Mouse (Mus musculus): ENCODE measurements at regions not wholly inside any gene's neighbourhood (a gene's known extent, or its start where the extent isn't known, plus 50 kb on each side); places are given as distances from the start of the nearest gene placed in this dataset.
A peak's percentile ranks its signal among the peaks of the same experiment; 100 is the strongest.

DNA sequence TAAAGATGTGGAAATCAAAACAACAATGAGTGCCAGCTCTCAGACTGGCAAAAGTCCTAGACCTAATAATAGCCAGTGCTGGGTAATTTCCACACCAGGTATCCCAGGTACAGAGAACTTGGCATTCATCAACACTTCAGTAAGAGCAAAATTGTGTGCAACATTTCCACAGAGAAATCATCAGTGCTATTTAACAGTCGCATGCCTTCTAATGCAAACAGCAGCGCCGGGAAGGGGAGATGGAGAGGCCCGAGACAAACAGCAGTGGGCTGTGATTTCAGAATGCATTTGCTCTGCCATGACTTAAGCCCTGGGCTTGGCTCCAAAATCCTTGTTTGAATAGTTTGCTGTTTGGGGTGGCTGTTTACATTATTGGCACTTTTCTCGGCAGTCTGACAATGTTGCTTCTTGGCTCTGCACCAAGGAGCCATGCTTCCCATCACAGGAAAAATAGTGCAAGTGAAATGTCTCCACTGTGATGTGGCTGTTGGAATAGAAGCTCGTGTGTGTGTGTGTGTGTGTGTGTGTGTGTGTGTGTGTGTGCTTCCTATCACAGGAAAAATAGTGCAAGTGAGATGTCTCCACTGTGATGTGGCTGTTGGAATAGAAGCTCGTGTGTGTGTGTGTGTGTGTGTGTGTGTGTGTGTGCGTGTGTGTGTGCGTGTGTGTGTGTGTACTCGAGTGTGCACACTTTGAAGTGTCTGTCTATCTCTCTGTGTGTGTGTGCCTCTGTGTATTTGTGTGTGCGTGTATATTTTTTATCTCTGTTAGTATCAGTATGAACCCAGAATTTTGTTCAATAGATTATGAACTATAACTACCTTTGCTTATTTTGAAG is 190.1 kb upstream of the Cdyl start:
- DNase-seq (ENCODE audit: low spot score), result no peak

DNA sequence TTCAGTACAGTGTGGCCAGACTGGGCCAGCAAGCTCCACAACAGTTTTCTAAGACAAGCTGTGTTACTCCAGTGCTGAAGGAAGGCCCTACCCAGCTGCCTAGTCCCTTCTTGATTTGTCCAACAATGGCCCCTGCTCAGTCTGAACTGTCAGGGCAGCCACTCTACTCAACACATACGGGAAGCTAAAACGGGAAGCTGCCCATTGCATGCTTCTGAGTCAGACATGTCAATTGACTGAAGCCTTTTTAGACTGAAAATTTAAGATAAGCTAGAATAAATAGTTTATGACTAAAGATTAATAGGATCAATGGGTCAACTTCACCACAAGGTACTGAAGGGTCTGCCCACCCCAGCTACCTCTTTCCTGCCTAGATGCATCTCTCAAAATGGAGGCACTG is 181.4 kb upstream of the Cdyl start:
- DNase-seq (ENCODE audit: low spot score), result no peak

DNA sequence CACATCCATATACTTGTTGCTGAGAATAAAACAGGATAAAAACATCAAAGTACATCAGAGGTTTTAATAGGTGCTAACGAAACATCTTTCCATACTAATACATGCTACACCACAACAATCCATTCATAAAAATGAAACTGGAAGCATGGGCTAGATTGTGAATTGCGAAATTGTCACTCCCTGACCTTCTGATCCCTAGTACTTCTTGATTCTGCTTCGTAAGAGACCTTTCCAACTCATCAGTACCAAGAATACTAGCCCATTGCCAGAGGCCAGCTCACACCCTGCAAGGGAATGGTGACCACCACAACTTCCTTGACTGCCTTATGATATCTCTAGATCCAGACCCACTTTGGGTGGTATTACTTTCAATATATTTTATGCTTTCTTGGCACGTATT is 177.3 kb upstream of the Cdyl start:
- DNase-seq (ENCODE audit: low spot score), result no peak

DNA sequence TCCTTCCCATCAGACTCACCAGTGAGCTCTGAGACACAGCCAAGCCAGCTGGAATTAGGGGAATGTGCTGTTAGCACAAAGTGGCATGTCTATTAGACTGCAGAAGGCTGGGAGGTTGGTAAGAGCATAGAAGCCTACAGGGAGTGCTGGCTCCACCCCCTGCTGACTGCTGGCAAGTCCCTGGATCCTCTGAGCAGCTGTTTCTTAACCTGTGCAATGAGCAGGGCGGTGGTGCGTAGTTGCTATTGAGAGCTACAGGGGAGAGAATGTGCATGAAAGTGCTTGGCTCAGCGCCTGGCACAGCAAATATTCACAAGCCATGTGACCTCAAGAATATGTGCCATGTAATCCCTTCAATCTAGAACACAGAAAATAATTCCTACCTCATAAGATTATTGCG is 173.5 kb upstream of the Cdyl start:
- no peak for DNase-seq (ENCODE audit: low spot score)

DNA sequence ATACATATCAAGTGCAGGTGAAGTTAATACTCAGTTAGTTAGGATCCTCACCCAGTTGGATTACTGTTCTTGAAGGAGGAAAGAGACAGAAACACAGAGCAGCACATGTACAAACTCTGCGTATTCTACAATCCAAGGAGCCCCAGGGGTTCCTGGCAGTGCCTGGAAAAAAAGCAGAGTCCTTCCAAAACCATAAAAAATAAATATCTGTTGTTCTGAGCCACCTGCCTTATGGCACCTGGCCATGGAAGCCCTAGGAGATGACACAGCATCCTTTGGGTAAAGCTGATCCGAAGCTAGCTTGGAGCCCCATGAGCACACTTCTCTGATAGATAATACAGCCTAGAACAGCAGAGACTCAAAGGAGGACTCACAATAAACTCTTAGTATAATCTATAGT is 159.9 kb upstream of the Cdyl start:
- no peak for DNase-seq (ENCODE audit: low spot score)

DNA sequence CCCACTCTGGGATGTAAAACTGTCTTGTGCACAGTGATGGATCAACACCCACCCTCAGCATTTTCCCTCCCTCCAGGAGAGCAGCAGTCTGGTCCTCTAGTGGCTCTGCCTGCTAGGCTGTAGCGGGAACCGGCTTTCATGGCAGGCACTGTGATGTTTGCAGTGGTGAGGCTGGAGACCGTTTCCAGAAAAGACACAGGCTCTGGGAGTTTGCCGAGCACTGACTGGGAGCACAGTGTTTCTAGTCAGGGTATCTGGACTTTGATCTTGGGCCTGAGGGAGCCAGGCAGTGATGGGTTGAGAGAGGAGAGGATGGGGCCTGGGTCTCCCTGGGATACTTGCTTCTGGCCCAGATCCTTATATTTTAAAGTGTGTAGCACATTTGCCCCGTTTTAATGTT is 158.7 kb upstream of the Cdyl start:
- no peak for DNase-seq (ENCODE audit: low spot score)

DNA sequence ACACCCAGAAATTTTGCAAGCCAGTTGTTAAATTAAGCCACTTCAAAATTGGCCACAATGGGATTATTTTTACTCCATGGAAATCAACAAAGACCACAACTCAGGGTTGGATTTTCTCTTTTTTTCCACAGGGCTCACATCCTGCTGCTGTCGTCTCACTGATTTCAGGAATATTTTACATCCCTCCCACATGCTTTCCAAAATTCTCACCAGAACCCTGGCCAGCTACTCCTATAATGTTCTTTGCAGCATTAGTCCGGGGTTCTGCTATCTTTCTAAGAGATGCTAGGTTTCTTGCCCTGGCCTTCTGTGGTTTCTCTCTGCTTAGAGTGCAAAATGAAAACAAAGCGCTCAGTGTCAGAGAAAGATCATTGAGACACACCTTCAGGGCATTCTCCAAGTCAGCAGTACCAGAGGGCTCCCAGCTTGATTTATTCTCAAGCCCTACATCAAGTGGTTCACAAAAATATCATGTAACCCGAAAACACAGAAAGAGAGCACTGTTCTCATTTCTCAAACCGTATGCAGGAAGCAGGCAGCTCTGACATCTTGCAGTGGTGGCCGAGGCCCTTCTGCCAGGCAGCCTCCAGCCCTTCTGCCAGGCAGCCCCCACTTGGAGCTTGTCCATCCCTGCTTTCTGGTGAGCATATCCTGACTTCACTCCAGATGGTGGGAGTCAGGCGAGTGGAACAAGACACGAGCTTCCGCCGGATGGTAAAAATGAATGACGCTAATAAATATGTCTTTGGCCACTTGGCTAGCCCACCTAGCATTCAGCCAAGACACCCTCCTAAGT is 158.1 kb upstream of the Cdyl start:
- no peak for DNase-seq (ENCODE audit: low spot score)

DNA sequence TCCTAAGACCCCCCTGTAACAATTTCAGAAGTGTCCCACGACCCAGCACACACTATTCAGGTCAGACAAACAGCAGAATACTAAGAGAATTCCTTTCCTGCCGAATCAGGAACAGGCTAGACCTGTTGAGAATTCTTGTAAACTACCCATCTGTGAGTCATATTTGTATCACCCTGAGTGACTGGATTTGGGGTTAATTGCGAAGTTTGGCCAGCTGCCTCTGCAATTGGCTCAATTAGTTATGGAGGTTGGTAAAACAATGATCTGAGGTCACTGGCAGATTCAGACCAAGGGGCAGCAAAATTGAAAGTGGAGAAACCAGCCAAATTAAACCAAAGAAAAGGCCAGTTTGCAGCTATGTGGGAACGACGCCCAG is 157.5 kb upstream of the Cdyl start:
- peak; percentile 9 for DNase-seq (ENCODE audit: low spot score)

DNA sequence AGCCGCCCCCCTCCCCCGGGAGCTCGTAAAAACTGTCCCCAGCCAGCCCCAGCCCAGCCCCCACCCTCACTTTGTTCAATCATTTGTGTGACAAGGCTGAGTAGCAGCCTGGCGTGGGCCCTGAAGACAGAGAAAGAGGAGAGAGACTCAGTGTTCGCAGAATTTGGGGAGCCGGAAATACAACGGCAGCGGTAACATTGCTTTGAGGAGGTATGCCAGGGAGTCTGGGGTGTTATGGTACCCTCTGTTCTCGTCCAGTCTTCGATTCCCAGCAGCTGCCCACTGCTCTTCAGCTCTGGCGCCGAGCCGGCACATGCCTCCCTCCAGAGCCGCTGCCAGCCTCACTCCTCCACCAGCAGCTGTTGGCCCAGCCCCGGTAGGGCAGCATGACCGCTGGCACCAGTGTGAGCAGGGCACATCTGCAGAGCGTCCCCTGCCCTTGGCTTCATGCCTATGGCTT is 156.2 kb upstream of the Cdyl start:
- DNase-seq (ENCODE audit: low spot score), result peak; percentile 43

DNA sequence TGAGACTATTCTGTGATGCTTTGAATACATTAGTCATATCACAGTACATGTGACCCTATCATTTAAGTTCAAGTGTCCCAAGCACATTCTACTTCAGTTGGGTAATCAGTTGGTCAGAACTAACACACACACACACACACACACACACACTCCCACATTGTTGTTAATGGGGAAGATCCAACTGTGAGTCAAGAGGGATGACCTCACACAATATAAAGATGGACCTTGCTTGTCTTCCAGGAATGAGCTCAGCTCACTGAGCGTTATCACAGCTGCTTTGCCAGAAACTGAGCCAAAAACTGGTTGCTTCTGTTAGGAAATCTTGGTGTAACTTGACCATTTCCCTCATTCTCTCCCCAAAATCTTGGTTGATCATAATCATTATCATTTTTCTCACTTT is 152.4 kb upstream of the Cdyl start:
- DNase-seq (ENCODE audit: low spot score), result peak; percentile 32

DNA sequence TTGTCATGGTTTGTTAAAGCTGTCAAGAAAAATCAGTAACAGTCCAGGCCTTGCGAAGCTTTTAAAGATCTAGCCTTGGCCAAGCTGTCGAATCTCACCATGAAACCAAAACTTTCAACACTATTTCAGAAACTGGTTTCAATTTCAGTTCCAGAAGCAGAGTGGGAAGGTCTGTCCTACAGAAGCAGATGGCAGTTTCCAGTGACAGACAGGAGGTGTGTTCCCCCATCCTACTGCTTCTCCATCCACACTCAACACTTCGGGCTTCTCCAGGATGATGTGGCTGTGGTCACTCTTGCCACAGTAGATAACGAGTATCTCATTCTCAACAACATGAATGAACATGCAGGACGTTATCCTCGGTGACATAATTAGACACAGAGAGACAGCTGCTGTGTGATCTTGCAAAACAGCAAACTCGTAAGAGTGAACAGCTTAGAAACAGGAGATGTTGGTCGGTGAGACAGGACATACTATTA is 147.6 kb upstream of the Cdyl start:
- no peak for DNase-seq (ENCODE audit: low spot score)

DNA sequence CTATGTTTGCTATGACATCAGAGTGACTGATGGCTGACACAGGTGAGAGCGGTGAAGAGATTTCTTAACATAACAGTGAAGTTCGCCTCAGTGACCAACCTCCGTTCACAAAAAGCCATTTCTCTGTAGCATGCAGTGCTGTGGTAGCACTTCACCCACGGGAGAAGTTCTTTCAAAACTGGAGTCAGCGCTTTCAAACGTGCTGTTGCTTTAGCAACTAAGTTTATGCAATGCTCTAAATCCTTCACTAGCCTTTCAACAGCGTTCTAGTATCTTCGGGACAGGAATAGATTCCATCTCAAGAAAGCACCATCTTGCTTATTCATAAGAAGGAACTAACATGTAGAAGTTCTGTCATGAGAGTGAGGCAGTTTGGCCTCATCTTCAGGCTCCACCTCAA is 146.5 kb upstream of the Cdyl start:
- no peak for DNase-seq (ENCODE audit: low spot score)

DNA sequence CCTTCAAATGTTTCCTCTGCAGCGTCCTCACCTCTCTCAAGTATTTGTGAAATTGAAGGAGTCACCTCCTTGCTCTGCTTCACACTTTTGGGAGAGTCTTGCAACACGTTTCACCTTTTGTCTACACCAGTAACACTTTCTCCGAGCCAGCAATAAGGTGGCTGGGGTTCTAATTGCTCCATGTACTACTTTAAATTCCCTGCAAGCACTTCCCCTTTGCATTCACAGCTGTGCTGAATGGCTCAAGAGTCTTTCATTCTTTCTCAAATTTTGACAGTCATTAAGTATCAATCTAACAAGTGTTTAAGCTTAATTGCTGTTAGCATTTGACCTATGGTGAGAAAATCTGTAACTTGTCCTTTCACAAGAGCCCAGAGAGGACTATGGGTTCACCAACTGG is 144.3 kb upstream of the Cdyl start:
- DNase-seq (ENCODE audit: low spot score), result no peak

DNA sequence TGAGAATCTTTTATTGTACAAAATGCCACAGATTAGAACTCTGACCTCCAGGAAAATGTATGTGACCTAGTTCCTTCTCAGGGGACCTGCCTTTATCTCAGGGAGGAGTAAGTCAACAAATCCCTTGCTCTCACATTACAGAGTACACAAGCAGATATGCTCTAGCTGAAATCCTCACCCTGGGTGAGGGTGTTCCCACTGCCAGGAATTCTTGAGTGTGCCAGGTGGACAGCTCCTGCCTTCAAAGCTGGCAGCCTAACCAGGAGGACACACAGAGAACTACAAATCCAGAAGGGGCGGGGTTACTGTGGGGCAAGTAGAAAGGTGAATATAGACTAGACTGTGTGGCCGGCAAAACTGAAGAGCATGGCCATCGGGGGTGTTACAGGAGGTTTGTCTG is 141.9 kb upstream of the Cdyl start:
- no peak for DNase-seq (ENCODE audit: low spot score)

DNA sequence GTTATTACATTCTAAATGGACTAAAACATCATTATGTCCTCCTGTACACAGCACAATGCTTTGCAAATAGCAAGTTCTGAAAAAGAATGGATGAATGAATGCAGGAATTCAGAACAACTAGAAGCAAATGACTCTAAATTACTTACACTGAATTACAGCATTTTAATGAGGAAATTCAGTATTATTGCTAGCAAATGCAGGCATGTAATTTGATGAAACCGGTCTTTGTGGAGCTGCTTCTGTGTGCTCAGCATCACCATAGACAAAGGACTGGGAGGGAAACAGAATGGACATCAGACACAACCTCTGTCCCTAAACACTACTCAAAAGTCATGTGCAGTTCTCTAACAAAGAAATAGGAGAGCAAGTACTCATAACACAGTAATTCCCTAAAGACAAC is 137.4 kb upstream of the Cdyl start:
- DNase-seq (ENCODE audit: low spot score), result no peak

DNA sequence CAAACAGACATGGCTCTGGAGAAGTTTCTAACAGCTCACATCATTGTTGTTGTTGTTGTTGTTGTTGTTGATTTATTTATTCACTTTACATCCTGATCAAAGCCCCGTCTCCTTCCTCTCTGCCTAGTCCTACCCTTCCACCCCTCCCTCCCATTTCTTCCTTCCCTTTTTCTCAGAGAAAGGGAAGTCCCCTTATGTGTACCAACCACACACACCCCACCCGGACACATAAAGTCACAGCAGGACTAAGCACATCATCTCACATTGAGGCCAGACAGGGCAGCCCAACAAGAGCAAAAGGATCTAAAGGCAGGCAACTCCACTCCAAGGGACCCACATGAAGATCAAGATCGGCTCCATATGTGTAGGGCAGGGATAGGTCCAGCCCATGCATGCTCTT is 130.1 kb upstream of the Cdyl start:
- no peak for DNase-seq (ENCODE audit: low spot score)

DNA sequence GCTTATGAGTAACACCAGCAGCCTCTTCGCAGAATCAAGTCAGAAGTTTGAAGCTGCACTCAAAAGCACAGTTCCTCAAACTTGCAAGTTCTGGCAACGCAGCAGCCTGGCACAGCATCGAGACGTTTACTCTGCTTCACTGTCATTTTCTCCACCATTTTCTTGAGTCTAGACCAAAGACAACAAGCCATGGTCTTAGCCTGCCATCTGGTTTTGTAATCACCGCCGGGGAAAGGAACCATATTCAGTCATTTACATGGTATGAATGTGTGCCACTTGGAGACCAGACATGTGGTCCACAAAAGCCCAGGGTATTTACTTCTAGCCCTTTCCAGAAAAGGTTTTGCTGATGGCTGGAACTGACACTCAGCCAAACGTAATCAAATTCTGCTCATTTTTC is 122.5 kb upstream of the Cdyl start:
- DNase-seq (ENCODE audit: low spot score), result no peak

DNA sequence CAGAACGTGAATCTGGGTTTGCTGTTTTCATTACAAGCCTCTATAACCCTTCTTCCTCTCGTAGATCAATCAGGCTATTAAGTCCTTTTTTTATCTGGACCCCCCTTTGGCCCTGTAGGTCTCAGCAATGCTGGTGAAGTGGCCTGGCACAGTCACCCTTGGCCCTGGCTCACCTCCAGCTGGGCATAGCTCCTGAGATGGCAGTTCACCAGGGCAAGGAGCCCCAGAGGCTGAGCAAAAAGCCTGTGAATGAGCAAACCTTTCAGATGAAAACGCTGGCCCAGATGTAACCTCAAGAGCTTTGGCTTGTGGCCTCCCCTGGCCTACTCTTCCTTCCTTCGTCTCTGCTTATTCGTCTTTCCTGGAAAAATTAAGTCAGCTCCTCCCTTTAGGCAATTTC is 121.7 kb upstream of the Cdyl start:
- no peak for DNase-seq (ENCODE audit: low spot score)

DNA sequence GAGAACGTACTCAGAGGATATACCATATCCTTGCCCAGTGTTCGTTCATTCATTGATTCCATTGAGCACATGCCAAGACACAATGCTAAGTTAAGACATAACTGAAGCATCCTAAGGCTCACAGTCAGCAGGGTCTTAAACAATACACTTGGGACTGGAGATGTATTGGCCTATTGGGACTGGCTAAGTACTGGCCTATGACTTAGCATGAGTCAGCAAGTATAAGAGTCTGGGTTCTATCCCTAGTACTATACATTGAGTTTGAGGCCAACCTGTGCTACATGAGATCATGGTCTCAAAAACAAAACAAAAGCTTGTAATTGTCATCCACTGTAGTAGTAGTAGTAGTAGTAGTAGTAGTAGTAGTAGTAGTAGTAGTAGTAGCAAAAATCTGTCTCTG is 119.2 kb upstream of the Cdyl start:
- no peak for DNase-seq (ENCODE audit: low spot score)

DNA sequence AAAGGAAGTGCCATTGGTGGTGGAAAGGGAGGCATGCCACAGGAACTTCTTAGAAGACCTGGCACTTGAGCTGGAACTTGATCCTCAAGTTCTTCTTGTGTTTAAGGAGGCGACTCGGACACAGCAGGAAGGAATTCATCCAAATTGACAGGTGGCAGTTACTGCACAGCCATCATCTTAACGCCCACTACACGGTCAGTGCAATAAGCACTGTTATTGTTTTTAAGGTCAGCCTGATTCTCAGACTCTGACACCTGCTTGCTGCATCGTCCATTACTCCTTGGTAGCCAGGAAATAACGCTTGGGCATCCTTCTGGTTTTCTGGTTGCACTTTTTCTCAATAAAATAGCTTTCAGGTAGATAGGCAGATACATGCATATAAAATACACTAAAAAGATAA is 118.6 kb upstream of the Cdyl start:
- no peak for DNase-seq (ENCODE audit: low spot score)

DNA sequence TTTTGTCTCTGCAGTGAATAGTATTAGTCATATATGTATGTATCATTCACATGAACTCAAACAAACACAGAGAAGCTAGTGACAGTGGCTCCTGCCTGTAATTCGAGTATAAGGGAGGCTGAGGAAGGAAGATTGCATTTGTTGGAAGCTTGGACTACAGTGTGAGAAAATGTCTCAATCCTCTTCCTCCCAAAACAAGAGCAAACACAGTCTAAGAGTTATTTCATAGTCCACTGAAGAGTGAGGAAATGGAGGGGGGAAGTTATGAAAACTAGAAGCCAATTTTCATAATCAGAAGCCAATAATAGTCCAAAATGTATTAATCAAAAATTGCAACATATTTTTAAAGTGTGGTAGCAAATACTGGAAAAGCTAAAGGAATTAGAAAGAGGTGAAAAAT is 95.6 kb upstream of the Cdyl start:
- DNase-seq (ENCODE audit: low spot score), result no peak

DNA sequence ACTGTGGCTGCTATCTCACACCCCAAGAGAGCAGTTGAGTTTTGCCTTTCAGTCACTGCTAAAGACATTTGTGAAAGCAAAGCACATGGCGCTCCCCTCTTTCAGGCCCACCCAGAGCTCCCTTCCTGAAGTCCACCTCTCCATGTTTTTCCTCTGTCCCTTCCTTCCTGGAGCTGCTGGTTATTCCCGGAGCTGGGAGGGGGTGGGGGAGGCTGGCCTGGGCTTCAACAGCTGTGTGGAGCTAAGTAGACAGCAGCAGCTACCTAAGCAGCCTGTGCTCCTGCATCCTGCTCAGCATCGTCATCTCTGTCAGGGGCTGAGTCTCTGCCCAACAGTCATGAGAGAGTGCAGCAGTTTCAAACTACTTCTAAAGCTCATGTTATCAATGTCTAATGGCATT is 78.0 kb upstream of the Cdyl start:
- no peak for DNase-seq (ENCODE audit: low spot score)

DNA sequence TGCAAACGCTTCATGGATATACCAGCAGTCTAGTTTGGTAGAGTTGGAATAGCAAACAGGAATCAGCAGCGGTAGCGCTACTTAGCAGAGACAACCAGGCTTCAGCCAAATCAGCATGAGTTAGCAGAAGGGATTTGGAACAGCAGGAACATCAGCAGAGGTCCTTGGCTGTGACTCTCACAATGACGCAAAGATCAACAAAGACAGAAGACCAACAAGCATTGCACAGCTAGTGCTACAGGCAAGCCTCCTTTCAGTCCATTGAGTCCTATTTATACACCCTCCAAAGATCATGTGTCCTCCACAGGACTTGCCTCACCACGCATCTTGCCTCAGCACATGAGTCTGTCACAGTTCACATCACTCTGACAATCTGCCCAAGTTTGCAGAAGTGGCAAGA is 61.6 kb upstream of the Cdyl start:
- no peak for DNase-seq (ENCODE audit: low spot score)

Data from gastrocnemius, adult 18-20 months (tissue).